Mouse (Mus musculus) layer of hippocampus, postnatal 36 days (tissue): ENCODE data around the gene Rps6ka4. TPM values are rescaled to one million over a fixed set of nuclear protein-coding genes. Genes with fewer than 3 reads are reported as not detected.

ENCODE experiments used
- DNase-seq, 2 experiments: peaks; one replicate each; pipeline ENCODE4 v3.0.0; 2022
- total RNA-seq, 2 experiments: library from RNA; stranded (reverse); gene quantifications; 2 replicates each; pipeline ENCODE4 v1.2.3; 2021

The Rps6ka4 gene
- total RNA-seq, 2 experiments from 2014 or later = 34.6 to 36.0 TPM

- no peak for DNase-seq
Observed at GRCm38 (mm10) chr19:6849506-6850068, 9.2 kb upstream of the Rps6ka4 start.

GRCm38 (mm10) chr19:6847841-6848517 lies 7.5 kb upstream of the Rps6ka4 start:
- no peak for DNase-seq

DNA sequence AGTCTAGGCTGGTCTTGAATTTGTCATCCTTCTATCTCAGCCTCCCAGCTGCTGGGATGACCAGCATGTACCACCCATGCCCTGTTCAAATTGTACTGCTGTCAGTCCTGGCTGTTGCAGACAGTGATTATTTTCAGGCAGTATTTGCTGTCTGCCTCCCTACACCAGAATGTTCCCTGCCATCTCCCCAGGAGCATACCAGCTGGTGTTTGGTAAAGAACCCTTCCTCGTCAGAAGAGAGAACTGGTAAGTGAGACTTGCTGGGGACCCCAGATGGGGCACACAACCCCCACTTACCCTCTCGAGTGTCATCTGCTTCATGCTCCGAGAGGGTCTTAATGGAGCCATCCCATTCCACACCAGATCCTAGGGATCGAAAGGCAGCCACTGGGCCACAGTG lies 5.6 kb upstream of the Rps6ka4 start:
- DNase-seq = no peak

DNA sequence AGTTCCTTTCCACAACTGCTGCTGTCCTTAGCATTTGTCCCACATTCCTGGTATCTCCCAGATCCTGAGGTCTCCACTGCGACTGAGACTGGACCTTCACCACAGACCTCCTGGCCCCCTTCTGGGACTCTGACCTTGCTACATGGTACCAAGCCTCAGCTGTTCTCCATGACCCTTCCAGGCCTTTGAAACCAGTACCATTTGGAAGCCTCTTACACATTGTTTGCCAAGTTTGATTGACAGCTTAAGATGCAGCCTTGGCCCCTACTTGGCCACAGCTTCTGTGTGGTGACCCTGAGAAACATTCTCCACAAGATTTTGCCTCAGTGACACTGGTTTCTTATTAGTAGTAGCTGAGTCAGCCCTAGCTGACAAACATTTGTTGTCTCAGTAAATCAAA lies 1.9 kb upstream of the Rps6ka4 start:
- no peak for DNase-seq

- no peak for DNase-seq
Observed at GRCm38 (mm10) chr19:6841292-6841597, 809 bp upstream of the Rps6ka4 start.

DNA sequence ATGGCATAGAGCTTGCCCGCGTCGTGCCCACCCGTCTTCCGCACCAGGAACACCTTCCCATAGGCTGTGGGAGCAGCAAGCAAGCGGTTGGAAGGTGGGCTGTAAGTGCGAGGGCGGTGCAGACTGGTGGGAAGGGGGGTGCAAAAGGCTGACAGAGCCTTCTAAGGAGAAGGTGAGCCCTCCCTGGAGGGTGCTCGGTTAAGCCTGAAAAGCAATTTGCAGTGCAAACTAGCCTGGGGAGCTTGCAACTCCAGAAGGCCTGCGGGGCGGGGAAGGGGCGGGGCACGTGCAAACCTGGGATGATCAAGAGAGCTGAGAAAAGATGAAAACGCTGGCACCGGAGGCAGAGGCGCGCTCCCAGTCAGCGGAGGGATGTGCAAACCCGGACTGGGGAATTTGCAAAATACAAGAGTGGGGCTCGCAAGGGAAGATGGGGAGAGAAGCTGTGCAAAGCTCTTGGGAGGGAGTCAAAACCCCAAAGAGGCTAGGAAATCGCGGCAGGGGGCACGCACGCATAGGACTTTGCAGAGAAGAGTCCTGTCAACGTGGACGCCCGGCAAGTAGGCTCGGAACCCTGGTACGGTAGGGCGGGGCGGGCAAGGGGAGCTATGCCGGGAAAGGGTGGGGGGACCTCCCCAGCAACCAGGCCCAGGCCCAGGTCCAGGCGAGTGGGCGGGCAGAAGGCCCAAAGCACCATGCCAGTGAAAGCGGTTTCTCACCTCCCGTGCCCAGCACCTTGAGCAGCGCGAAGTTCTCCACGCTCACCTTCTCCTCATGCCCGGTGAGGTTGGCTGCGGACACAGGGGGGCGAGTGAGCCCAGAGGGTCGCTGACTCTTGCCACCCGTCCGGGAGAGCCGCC lies 591 bp downstream of the Rps6ka4 start:
- DNase-seq = peak in 1 of 2 experiments; percentile 55

DNA sequence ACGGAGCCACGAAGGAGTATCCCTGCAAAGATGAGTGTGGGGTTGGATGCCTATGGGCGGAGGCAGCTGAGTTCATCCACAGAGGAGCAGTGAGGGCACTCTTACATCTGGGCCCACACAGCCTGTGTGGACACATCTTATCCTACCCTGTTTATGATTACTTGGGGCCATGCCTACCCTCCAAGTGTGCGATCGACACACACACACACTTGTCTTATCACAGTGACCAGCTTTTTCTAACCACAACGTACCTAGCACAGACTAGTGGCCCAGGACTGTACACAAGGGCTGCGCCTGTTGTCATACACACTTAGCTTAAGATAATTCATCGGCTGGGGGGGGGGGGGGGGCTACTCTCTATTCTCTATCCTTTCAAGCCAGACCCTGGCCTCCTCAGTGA lies 8.1 kb downstream of the Rps6ka4 start:
- DNase-seq = no peak

- DNase-seq = no peak
Observed at GRCm38 (mm10) chr19:6831331-6831730, 9.1 kb downstream of the Rps6ka4 start.

DNA sequence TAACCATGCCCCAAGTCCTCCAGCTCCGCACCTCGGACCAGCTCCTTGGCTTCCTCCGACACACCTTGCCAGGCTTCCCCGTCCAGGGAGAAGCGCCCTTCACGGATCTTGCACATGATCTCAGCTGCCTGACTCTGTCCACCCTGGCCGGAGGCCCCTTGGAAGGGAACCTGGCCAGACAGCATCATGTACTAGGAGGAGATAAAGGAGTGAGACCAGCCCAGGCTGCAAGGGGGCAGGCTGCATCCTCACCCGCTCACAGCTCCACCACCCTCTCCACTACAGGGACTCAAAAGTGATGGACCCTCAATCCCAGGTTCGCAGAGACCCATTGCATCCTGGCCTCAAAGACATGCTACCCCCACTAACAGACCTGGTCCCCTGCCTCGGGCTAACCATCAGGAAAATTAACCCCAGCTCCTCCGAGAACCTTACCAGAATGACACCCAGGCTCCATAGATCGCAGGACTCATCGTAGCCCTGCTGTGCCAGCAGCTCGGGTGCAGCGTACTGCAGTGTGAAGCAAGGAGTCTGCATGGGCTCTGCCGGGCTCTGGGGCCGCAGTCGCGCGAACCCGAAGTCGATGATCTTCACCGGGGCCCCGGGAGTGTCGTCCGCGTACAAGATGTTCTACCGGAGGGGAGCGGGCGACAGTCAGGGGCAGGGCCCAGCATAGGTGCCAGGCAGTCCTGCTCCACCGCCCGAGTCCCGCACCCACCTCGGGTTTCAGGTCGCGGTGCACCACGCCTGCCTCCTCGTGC lies 9.7 kb downstream of the Rps6ka4 start:
- DNase-seq = no peak

GRCm38 (mm10) chr19:6829870-6830555 lies 10.4 kb downstream of the Rps6ka4 start:
- DNase-seq = no peak

DNA sequence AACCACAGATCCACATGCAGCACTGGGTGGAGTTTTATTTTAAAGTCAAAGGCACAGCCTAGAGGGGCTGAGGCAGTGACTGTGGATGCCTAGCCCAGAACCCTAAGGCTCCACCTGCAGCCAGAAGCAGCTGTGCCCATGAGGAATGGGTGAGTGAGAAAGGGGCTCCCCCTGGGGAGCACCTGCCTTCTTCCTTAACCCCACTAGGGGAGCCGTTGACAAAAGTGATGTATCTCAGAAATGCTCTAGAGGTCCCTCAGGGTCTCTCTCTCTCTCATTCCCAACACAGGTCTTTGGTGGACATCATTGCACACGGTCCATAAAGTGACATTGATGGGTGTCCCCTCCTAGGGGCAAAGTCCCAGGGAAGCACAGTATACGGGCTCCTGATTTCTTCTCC lies 11.4 kb downstream of the Rps6ka4 start:
- no peak for DNase-seq

GRCm38 (mm10) chr19:6826601-6827000 lies 13.8 kb downstream of the Rps6ka4 start:
- DNase-seq = no peak

GRCm38 (mm10) chr19:6825384-6825783 lies 15.1 kb downstream of the Rps6ka4 start:
- DNase-seq = no peak

DNA sequence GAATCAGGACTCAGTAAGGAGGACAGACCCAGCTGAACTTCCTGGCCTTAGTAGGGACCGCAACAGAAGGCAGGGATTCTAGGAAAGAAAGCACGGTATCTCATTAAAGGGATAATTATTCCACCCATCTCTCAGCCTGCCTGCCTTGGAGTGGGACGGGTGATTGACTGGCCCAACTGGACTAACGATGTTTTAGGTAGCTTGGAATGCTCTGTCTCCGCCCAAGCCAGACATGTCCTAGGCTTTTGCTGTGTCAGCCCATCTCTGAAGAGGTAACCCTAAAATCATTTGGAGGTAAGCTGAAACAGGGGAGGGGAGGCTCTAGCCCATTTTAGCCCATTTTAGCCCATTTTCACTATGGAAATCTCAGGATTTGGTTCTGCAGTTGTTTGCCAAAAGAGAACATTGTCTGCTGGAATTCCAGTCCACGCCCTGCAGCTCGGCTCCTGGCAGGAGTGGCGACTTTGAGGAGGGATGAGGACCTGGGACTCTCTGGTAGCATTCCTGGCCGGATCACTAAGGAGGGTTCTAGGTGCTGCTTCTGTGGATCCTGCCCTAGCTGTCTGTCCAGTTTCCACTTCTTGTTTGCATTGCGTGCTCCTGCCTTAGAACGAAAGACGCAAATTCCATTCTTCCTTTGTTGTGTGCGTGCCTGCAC lies 19.8 kb downstream of the Rps6ka4 start:
- DNase-seq = no peak

- no peak for DNase-seq
Observed at GRCm38 (mm10) chr19:6819143-6819827, 21.2 kb downstream of the Rps6ka4 start.

DNA sequence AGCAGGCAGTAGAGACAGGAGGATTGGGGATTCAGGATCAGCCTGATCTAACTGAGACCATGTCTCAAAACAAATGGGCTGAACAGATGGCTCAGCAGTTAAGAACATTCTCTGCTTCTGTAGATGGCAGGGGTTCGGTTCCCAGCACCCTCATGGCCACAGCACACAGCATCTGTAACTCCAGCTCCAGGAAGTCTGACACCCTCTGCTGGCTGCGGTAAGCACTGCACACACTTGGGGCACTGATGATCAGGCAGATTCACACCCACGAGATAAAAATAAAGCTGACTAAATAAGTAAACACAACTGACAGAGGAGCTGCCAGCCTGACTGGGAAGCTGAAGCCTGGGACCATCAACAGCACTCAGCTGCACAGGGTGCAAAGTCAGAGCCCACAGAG lies 25.5 kb downstream of the Rps6ka4 start:
- DNase-seq = no peak

DNA sequence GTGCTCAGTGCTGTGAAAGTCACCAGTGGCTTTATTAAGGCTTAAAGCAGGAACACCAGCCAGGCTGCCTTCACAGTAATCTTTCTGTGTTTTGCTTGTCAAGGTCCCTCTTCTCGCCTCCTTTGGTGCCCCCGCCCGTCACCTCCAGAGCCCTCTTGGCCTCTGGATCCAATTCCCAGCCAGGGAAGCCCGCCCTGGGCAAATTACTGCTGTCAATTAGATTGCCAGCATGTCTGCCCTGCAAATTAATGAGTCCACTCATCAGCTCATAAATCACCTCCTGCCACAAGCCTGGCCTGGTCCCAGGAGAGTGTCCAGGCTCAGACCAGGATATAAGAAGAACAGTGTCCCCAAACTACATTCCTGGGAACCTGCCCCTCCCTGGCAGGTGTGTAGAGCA lies 26.1 kb downstream of the Rps6ka4 start:
- no peak for DNase-seq
